Mouse (Mus musculus): ENCODE data around the gene Tanc1.

GRCm38 (mm10) chr2:59642722-59643121 is 30.9 kb downstream of the Tanc1 start:
- TF ChIP-seq CTCF (IDR thresholded peaks at IDR 0.05) = no peak
- no peak for TF ChIP-seq EP300 (IDR thresholded peaks at IDR 0.05; ENCODE audit: insufficient read depth, low read depth, low read length)
- TF ChIP-seq POLR2A (IDR thresholded peaks at IDR 0.05; ENCODE audit: insufficient read depth, low read depth, low read length) = no peak
